Mouse (Mus musculus): ENCODE measurements around the gene Ankrd44. TPM values are rescaled to one million over a fixed set of nuclear protein-coding genes. Genes with fewer than 3 reads are reported as not detected.

Ankrd44 gene
- polyA plus RNA-seq, 1 experiment, result 0.55 TPM

DNA sequence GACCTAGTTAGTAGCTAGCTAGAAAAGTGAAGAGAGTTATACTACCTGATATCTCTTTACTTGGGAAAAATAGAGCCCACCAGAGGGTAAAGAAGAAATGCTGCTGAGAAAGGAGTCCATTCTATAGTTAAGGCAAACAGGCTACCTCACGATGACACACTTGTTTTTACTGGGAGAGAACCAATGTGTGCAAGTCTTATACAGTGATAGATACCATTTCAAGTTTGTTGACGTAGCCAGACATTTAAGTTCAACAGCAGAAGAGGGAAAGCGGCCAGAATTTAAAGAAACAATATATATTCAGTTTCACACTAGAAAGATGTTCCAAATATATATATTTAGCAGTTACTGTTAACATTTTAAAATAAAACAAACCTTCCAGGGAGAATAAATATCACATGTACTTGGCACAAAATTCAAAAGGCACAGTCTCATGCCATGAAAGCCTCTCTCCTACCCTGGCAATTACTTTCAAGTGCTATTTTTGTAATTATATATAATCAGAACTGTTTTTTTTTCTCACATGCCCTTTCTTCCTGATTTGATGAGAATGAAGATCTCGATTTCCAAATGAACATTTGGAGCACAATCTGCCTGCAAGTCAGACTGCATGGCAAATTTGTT is 328.5 kb downstream of the Ankrd44 start:
- H3K36me3 ChIP-seq (replicated peaks; ENCODE audit: low read length), result no peaks in the 10 kb centered on the region

DNA sequence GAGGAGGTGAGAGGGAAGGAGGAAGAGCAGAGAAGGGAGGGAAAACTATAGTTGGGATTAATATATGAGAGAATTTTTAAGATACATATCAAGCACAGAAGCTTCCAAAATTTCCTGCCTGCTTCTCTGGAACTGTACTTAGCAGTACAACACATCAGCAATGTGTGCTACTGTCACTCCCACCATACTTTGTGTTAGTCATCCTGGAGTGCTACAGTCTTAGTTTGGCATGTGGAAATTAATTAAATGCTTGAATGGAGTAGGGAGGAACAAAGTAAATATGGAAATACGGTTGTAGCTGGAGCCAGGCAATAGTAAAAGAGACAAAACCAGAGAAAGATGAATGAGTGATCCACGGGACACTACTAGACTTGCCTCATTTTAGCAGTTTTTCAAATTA is 330.0 kb downstream of the Ankrd44 start:
- H3K36me3 ChIP-seq (replicated peaks; ENCODE audit: low read length), result no peaks in the 10 kb centered on the region
- H3K9me3 ChIP-seq, result no peaks in the 10 kb centered on the region
- H3K4me3 ChIP-seq (replicated peaks), result no peak overlapping the region
- H3K4me1 ChIP-seq, result peaks cover 5% of the 10 kb centered on the region; the same call in 1 of the 2 replicates
- no peak for TF ChIP-seq GATA1 (IDR thresholded peaks at IDR 0.05; ENCODE audit: borderline replicate concordance, low read length)
- TF ChIP-seq FLI1 (IDR thresholded peaks at IDR 0.05; ENCODE audit: low read length), result no peak
- no peaks in the 10 kb centered on the region for H3K27me3 ChIP-seq (replicated peaks)

More for the DNA sequence above, 328.5 kb downstream of the Ankrd44 start:
- Histone ChIP-seq H3K9me3 (peaks cover 5% of the 10 kb centered on the region; the same call in 1 of the 2 replicates), H3K4me3 (replicated peaks) (no peak overlapping the region), H3K4me1 (peaks cover 11% of the 10 kb centered on the region; the same call in 1 of the 2 replicates), H3K27me3 (replicated peaks) (no peaks in the 10 kb centered on the region)
- TF ChIP-seq GATA1 (IDR thresholded peaks at IDR 0.05; ENCODE audit: borderline replicate concordance, low read length), result no peak
- TF ChIP-seq FLI1 (IDR thresholded peaks at IDR 0.05; ENCODE audit: low read length), result no peak

Other genes starting within 250 kb of the Ankrd44 start
- 0.52 and 5.0 TPM in 2 replicates for gene Sf3b1, start 101.1 kb upstream of the Ankrd44 start, polyA plus RNA-seq (2012; ENCODE audit: insufficient read depth, low replicate concordance)
- 0.99 and 9.1 TPM in 2 replicates for gene Coq10b, start 126.4 kb upstream of the Ankrd44 start, polyA plus RNA-seq (2012; ENCODE audit: insufficient read depth, low replicate concordance)
- 21.9 and 66.1 TPM in 2 replicates for gene Hspe1, start 161.7 kb upstream of the Ankrd44 start, polyA plus RNA-seq (2012; ENCODE audit: insufficient read depth, low replicate concordance)
- gene Hspd1, start 161.9 kb upstream of the Ankrd44 start, polyA plus RNA-seq (2012; ENCODE audit: insufficient read depth, low replicate concordance), result 11.8 and 31.5 TPM in 2 replicates
- gene Mob4, start 204.8 kb upstream of the Ankrd44 start, polyA plus RNA-seq (2012; ENCODE audit: insufficient read depth, low replicate concordance), result 7.0 TPM in 1 of 2 replicates, not detected in the other

Data from megakaryocyte, embryonic 14.5 days (primary cell).